Mouse (Mus musculus): ENCODE results near the gene Nap1l1. TPM values are rescaled to one million over a fixed set of nuclear protein-coding genes. Genes with fewer than 3 reads are reported as not detected.
A peak's percentile ranks its signal among the peaks of the same experiment; 100 is the strongest.

Nap1l1 gene
- polyA plus RNA-seq, 1 experiment from 2014 or later = 174 TPM

GRCm38 (mm10) chr10:111458088-111458487 lies 14.9 kb upstream of the Nap1l1 start:
- Histone ChIP-seq H3K36me3 (no peaks in the 10 kb centered on the region), H3K4me2 (no peak overlapping the region), H3K27ac (no peak overlapping the region), H3K9ac (no peak overlapping the region), H3K9me3 (replicated peaks) (no peaks in the 10 kb centered on the region), H3K27me3 (replicated peaks) (no peaks in the 10 kb centered on the region), H3K4me3 (no peak overlapping the region), H3K4me1 (0 out of 2 replicates have a peak, but pooled peaks cover 5% of the 10 kb centered on the region)
- WGBS (ENCODE audit: insufficient replicate concordance) = 67% methylated on average over 7 of the region's 7 CpGs
- ATAC-seq = no peak

DNA sequence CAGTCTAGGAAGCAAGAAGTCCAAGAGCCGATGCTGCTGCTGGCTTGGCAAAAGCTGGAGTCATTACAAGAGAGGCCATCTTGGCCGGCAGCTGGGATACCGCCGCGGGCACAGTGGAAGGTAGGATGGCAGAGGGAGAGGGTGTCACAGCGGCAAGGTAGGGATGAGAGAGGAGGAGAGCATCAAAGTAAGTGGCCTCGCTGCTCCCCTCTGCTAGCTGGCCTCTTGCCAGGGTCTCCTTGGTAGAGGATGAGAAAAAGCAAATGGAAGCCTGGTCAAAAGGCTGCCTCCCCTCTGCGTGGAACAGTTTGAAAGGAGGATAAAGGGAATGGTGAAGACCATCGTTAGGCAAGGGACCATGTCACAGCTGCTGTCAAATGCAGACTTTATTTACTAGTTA lies 14.0 kb upstream of the Nap1l1 start:
- H3K9ac ChIP-seq = no peak overlapping the region
- H3K27ac ChIP-seq = no peak overlapping the region
- no peaks in the 10 kb centered on the region for H3K27me3 ChIP-seq (replicated peaks)
- H3K9me3 ChIP-seq (replicated peaks) = no peaks in the 10 kb centered on the region
- no peak overlapping the region for H3K4me2 ChIP-seq
- H3K36me3 ChIP-seq = no peaks in the 10 kb centered on the region
- H3K4me1 ChIP-seq = 0 out of 2 replicates have a peak, but pooled peaks cover 5% of the 10 kb centered on the region
- no peak overlapping the region for H3K4me3 ChIP-seq
- WGBS (ENCODE audit: insufficient replicate concordance) = 75% methylated on average over 9 of the region's 9 CpGs
- ATAC-seq = no peak

- 56% methylated on average over 3 of the region's 3 CpGs for WGBS (ENCODE audit: insufficient replicate concordance)
- Histone ChIP-seq H3K4me2 (no peak overlapping the region), H3K9me3 (replicated peaks) (no peaks in the 10 kb centered on the region), H3K9ac (no peak overlapping the region), H3K27ac (no peak overlapping the region), H3K4me3 (no peak overlapping the region), H3K27me3 (replicated peaks) (no peaks in the 10 kb centered on the region), H3K36me3 (no peaks in the 10 kb centered on the region), H3K4me1 (0 out of 2 replicates have a peak, but pooled peaks cover 5% of the 10 kb centered on the region)
- no peak for ATAC-seq
Measured at GRCm38 (mm10) chr10:111459874-111460273, 13.1 kb upstream of the Nap1l1 start.

DNA sequence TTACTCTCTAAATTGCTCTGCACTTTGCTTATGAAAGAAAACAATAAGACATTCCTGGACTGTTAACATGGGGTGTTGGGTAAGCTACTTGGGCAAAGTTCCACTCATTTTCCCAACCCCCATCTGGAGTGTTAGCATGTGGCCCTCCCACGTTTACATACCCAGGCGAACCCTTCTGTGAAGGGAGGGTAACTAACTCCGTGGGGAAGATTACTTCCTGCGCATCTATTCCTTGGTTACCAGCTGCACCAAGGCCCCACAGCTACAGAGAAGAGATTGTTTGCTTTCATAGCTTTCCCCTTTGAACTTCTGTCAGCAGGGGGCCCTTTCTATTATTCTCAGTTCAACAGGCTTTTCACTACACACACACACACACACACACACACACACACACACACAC lies 12.6 kb upstream of the Nap1l1 start:
- Histone ChIP-seq H3K36me3 (no peaks in the 10 kb centered on the region), H3K4me1 (peaks cover 7% of the 10 kb centered on the region), H3K4me2 (no peak overlapping the region), H3K9me3 (replicated peaks) (no peaks in the 10 kb centered on the region), H3K4me3 (no peak overlapping the region), H3K27ac (no peak overlapping the region), H3K27me3 (replicated peaks) (no peaks in the 10 kb centered on the region), H3K9ac (no peak overlapping the region)
- WGBS (ENCODE audit: insufficient replicate concordance) = 51% methylated on average over 4 of the region's 4 CpGs
- no peak for ATAC-seq

DNA sequence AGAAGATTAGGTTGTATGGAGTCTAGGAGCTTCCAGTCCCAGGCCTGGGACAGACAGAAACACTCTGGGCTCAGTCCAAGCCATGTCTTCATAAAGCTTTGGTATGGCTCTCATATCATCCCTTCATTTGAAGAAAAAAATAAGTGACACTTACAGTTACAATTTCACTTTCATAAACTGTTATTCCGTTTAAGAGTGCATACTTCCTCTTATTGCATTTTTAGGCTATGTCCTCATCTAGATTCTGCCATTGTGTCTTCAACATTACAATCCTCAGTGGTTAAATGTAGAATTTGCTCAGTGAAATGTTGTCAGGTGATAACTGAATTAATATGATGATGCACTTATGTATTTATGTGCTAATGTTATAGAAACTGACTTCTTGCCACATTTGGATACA lies 8.2 kb upstream of the Nap1l1 start:
- Histone ChIP-seq H3K27ac (no peak overlapping the region), H3K36me3 (no peaks in the 10 kb centered on the region), H3K9me3 (replicated peaks) (no peaks in the 10 kb centered on the region), H3K4me3 (no peak overlapping the region), H3K4me1 (peaks cover 18% of the 10 kb centered on the region), H3K9ac (no peak overlapping the region), H3K27me3 (replicated peaks) (no peaks in the 10 kb centered on the region), H3K4me2 (no peak overlapping the region)
- 60% methylated on average over 1 of the region's 1 CpGs for WGBS (ENCODE audit: insufficient replicate concordance)
- ATAC-seq = no peak

DNA sequence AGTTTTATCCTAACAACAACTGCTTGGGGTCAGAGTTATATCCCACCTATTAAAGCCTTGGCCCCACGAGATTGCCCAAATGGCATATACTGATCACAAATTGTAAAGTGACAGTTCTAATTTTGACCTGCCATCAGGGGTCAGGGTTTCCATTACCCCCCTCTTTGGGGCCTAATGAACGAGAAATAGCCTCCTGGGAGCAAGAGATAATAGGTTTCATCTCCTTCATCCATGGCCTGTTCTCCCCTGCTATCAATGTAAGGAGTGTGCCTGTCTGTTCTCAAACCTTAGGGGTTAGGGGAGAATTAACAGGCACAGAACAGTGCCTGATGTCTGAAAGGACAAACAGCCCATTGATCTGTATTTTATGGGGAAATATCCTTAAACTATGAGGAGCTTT lies 7.6 kb upstream of the Nap1l1 start:
- no peaks in the 10 kb centered on the region for H3K36me3 ChIP-seq
- H3K9ac ChIP-seq = no peak overlapping the region
- no peak overlapping the region for H3K4me2 ChIP-seq
- H3K9me3 ChIP-seq (replicated peaks) = no peaks in the 10 kb centered on the region
- peak; percentile 71 for ATAC-seq
- H3K4me3 ChIP-seq = no peak overlapping the region
- no peak overlapping the region for H3K27ac ChIP-seq
- H3K27me3 ChIP-seq (replicated peaks) = no peaks in the 10 kb centered on the region
- H3K4me1 ChIP-seq = peaks cover 17% of the 10 kb centered on the region
- 26% methylated on average over 2 of the region's 2 CpGs for WGBS (ENCODE audit: insufficient replicate concordance)

DNA sequence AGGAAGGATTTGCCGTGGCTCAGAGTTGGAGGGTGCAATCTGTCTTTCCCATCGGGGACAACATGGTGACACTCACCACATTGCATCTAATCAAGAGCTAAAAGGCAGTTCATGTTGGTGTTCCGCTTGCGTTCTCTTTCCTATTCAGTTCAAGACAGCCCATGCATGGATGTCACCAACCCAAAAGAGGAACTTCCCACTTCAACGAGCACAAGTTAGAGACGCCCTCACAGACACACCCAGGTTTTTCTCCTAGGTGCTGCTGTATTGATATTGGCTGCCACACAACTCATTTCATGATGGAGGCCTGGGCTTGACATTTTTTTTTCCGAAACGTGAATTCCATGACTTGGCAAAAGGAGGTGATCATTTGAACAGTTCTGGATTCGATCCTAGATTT lies 1.9 kb upstream of the Nap1l1 start:
- Histone ChIP-seq H3K4me2 (no peak overlapping the region), H3K4me3 (no peak overlapping the region), H3K4me1 (peaks cover 37% of the 10 kb centered on the region), H3K9me3 (replicated peaks) (no peaks in the 10 kb centered on the region), H3K36me3 (peaks cover 9% of the 10 kb centered on the region), H3K9ac (no peak overlapping the region), H3K27me3 (replicated peaks) (no peaks in the 10 kb centered on the region), H3K27ac (no peak overlapping the region)
- WGBS (ENCODE audit: insufficient replicate concordance) = 49% methylated on average over 9 of the region's 9 CpGs
- ATAC-seq = no peak

- ATAC-seq = peak; percentile 64
- H3K36me3 ChIP-seq = peaks cover 27% of the 10 kb centered on the region
- H3K9me3 ChIP-seq (replicated peaks) = no peaks in the 10 kb centered on the region
- no peaks in the 10 kb centered on the region for H3K27me3 ChIP-seq (replicated peaks)
- H3K27ac ChIP-seq = peak overlapping the region; percentile 92
- peak overlapping the region; percentile 98 for H3K4me3 ChIP-seq
- peak overlapping the region; percentile 98 for H3K9ac ChIP-seq
- H3K4me1 ChIP-seq = peaks cover 59% of the 10 kb centered on the region
- WGBS (ENCODE audit: insufficient replicate concordance) = under 1% methylated on average over 53 of the region's 58 CpGs
- peak overlapping the region; percentile 90 for H3K4me2 ChIP-seq
Measured at GRCm38 (mm10) chr10:111473511-111474371, 718 bp downstream of the Nap1l1 start.

DNA sequence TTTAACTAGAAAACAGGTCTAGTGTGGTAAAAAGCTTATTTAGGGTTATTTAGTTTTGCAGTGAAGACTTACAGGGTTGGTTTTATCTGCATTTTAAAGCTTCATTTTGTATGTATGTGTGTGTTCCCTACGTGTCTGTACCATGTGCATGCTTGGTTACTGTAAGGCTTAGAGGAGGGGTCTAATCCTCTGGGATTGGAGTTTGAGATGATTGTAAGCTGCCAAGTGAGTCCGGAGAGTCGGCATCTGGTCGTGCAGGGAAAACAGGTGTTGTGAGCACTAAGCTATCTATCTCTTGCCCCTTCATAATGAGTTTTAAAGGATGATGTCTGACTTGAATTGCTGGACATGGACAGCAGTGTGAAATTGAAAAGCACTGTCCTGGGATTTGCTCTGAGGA lies 3.3 kb downstream of the Nap1l1 start:
- H3K9ac ChIP-seq = peak overlapping the region; percentile 22; the same call in 1 of the 2 replicates
- H3K27ac ChIP-seq = no peak overlapping the region; the same call in 1 of the 2 replicates

GRCm38 (mm10) chr10:111476989-111477510 lies 4.0 kb downstream of the Nap1l1 start:
- peak overlapping the region; percentile 90 for H3K4me2 ChIP-seq
- no peak overlapping the region for H3K9ac ChIP-seq
- peaks cover 55% of the 10 kb centered on the region for H3K36me3 ChIP-seq
- no peak for ATAC-seq
- H3K4me3 ChIP-seq = 0 out of 2 replicates have a peak overlapping the region, but pooled peaks have one; percentile 6
- peaks cover 79% of the 10 kb centered on the region for H3K4me1 ChIP-seq
- H3K27ac ChIP-seq = no peak overlapping the region; the same call in 1 of the 2 replicates
- no peaks in the 10 kb centered on the region for H3K27me3 ChIP-seq (replicated peaks)
- 55% methylated on average over 6 of the region's 6 CpGs for WGBS (ENCODE audit: insufficient replicate concordance)
- no peaks in the 10 kb centered on the region for H3K9me3 ChIP-seq (replicated peaks)

More for the DNA sequence above, 3.3 kb downstream of the Nap1l1 start:
- H3K36me3 ChIP-seq = peaks cover 47% of the 10 kb centered on the region
- 61% methylated on average over 4 of the region's 4 CpGs for WGBS (ENCODE audit: insufficient replicate concordance)
- no peaks in the 10 kb centered on the region for H3K9me3 ChIP-seq (replicated peaks)
- H3K4me3 ChIP-seq = 0 out of 2 replicates have a peak overlapping the region, but pooled peaks have one; percentile 6
- no peak for ATAC-seq
- peak overlapping the region; percentile 90 for H3K4me2 ChIP-seq
- H3K4me1 ChIP-seq = peaks cover 71% of the 10 kb centered on the region
- no peaks in the 10 kb centered on the region for H3K27me3 ChIP-seq (replicated peaks)

DNA sequence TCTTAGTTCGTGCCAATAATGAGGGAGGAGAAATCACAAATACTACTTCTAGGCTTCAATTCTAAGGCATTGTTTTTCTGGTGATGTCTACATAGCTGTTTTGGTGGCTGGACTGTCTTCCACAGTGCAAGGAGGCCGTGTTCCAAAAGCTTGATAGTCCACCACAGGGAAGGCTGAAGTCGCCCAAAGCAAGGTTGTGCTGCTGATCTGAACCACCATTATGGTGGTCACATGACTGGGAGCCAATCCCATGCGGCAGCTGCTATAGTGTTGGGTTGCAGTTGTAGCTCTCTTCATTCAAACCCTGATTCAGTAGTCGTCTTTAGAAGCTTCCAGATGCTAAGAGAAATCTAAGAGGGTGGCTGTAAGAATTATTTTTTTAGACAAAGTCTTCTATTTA lies 6.6 kb downstream of the Nap1l1 start:
- H3K4me2 ChIP-seq = no peak overlapping the region
- H3K27me3 ChIP-seq (replicated peaks) = no peaks in the 10 kb centered on the region
- 71% methylated on average over 5 of the region's 5 CpGs for WGBS (ENCODE audit: insufficient replicate concordance)
- no peak overlapping the region for H3K4me3 ChIP-seq
- H3K9ac ChIP-seq = no peak overlapping the region
- H3K9me3 ChIP-seq (replicated peaks) = no peaks in the 10 kb centered on the region
- no peak for ATAC-seq
- no peak overlapping the region for H3K27ac ChIP-seq
- peaks cover 88% of the 10 kb centered on the region for H3K4me1 ChIP-seq
- H3K36me3 ChIP-seq = peaks cover 80% of the 10 kb centered on the region

- Histone ChIP-seq H3K27me3 (replicated peaks) (no peaks in the 10 kb centered on the region), H3K9me3 (replicated peaks) (no peaks in the 10 kb centered on the region), H3K27ac (no peak overlapping the region), H3K9ac (no peak overlapping the region), H3K4me2 (no peak overlapping the region), H3K4me3 (no peak overlapping the region), H3K4me1 (peaks cover 65% of the 10 kb centered on the region), H3K36me3 (peaks cover 91% of the 10 kb centered on the region)
- WGBS (ENCODE audit: insufficient replicate concordance) = 70% methylated on average over 2 of the region's 2 CpGs
- ATAC-seq = no peak
Measured at GRCm38 (mm10) chr10:111482654-111483053, 9.6 kb downstream of the Nap1l1 start.
